Mouse (Mus musculus): ENCODE data around the gene Tmem176a. TPM values are rescaled to one million over a fixed set of nuclear protein-coding genes. Genes with fewer than 3 reads are reported as not detected.
A peak's percentile ranks its signal among the peaks of the same experiment; 100 is the strongest.
"Not testable (repeated sequence)": the region's sequence is repeated elsewhere in the genome, so short reads cannot be mapped to it uniquely, and the experiment has no call there.

Gene Tmem176a
- 10 to 100 TPM; 22.8 to 26.9 TPM for total RNA-seq (2021)

GRCm38 (mm10) chr6:48840371-48840969, at the start of gene Tmem176a:
Gene Tmem176a, plus strand, starts transcription at chr6:48840919.
- DNase-seq (ENCODE audit: extremely low spot score in 1 of 2, low spot score in 1 of 2) = peak in 1 of 2 experiments; percentile 14

GRCm38 (mm10) chr6:48801897-48802296, 38.8 kb upstream of the Tmem176a start:
- no peak for DNase-seq (ENCODE audit: extremely low spot score in 1 of 2, low spot score in 1 of 2)

DNA sequence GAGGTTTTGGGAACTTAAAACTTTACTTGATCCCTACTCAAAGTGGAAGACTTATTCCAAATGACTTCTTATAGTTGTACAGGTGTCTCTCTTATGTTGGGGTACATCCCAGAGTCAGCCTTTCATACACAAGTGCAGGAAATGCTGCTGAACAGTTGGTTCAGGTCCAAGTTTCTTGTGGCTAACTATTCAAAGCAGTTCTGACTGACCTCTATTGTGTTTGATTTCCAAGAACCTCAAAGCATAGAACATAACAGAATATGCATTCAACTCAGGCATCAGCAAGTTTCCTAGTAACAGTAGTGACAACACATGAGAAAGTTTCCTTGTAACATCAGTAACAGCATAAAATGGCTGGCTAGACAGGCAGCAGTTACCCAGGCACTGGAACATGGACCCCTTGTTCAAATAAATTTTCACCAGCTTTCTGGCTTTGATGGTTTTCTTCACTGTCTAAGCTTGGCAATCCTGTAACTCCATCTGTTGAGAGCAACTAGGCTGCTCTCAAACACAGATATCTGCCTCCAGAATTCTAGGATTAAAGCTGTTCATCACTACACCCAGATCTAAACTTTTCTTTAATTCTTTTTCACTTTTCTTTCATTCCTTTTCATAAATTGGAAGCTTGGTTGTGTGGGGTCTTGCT, 37.2 kb upstream of the Tmem176a start:
- no peak for DNase-seq (ENCODE audit: extremely low spot score in 1 of 2, low spot score in 1 of 2)

GRCm38 (mm10) chr6:48804346-48804745, 36.4 kb upstream of the Tmem176a start:
- no peak for DNase-seq (ENCODE audit: extremely low spot score in 1 of 2, low spot score in 1 of 2)

- DNase-seq (ENCODE audit: extremely low spot score in 1 of 2, low spot score in 1 of 2) = no peak
These were observed 34.0 kb upstream of the Tmem176a start for GRCm38 (mm10) chr6:48806746-48807145.

GRCm38 (mm10) chr6:48809494-48810219, 31.1 kb upstream of the Tmem176a start:
- no peak for DNase-seq (ENCODE audit: extremely low spot score in 1 of 2, low spot score in 1 of 2)

DNA sequence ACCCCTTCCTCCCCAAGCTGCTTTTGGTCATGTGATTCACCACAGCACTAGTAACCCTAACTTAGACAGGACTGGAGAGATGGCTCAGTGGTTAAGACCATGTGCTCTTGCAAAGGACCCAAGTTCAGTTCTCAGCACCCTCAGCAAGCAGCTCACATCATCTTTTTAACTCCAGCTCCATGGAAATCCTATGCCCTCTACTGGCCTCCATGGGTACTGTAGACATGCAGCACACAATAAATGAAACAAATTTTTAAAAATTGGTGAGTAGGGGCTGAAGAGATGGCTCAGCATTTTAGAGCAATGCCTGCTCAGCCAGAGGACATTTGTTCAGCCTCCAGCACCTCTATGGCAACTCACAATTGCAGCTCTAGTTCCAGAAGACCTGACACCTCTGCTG, 25.7 kb upstream of the Tmem176a start:
- DNase-seq (ENCODE audit: extremely low spot score in 1 of 2, low spot score in 1 of 2) = no peak

- peak in 1 of 2 experiments; percentile 76 for DNase-seq (ENCODE audit: extremely low spot score in 1 of 2, low spot score in 1 of 2)
These were observed 22.9 kb upstream of the Tmem176a start for GRCm38 (mm10) chr6:48817815-48818214.

- DNase-seq (ENCODE audit: extremely low spot score in 1 of 2, low spot score in 1 of 2) = not testable (repeated sequence)
These were observed 18.5 kb upstream of the Tmem176a start for GRCm38 (mm10) chr6:48821991-48822785.

GRCm38 (mm10) chr6:48825016-48825415, 15.7 kb upstream of the Tmem176a start:
- DNase-seq (ENCODE audit: extremely low spot score in 1 of 2, low spot score in 1 of 2) = no peak

DNA sequence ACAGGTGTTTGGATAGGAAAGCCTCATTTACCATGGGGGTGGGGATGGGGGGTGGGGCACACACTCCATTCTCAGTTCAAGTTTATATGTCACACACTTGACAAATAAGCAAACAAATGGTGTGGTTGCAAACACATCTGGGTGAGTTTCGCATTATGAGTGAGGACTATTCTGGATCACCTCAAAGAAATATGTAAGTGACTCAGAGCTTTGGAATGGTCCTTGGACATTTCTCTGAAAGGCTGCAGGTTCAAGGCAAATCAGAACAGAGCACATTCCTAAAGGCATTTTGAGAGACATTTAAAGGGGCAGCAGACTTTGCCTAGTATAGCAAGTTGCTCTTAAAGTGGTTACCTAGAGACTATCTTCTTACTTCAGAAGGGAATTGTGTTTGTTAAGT, 11.7 kb upstream of the Tmem176a start:
- no peak for DNase-seq (ENCODE audit: extremely low spot score in 1 of 2, low spot score in 1 of 2)

- no peak for DNase-seq (ENCODE audit: extremely low spot score in 1 of 2, low spot score in 1 of 2)
These were observed 11.1 kb upstream of the Tmem176a start for GRCm38 (mm10) chr6:48829651-48830050.

- DNase-seq (ENCODE audit: extremely low spot score in 1 of 2, low spot score in 1 of 2) = no peak
These were observed 10.5 kb upstream of the Tmem176a start for GRCm38 (mm10) chr6:48830241-48830640.

GRCm38 (mm10) chr6:48831141-48831540, 9.6 kb upstream of the Tmem176a start:
- no peak for DNase-seq (ENCODE audit: extremely low spot score in 1 of 2, low spot score in 1 of 2)

DNA sequence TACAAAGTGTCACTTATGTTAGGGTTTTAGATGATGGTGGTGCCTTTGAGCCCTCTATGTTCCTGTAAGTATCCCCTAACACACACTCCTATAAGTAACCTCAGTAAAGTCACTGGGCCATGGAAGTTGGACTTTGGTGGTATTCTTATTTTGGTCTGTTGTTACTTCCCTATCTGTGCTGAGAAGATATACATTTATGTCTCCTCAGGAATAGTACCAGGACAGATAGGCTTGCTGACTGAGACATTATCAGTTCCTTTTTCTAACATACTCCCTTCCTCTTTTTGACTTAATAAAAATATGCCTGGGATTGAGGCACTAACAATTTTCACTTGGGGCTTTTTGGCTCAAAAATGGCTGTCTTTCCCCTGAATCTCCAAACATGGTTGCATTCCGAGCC, 8.3 kb upstream of the Tmem176a start:
- no peak for DNase-seq (ENCODE audit: extremely low spot score in 1 of 2, low spot score in 1 of 2)

DNA sequence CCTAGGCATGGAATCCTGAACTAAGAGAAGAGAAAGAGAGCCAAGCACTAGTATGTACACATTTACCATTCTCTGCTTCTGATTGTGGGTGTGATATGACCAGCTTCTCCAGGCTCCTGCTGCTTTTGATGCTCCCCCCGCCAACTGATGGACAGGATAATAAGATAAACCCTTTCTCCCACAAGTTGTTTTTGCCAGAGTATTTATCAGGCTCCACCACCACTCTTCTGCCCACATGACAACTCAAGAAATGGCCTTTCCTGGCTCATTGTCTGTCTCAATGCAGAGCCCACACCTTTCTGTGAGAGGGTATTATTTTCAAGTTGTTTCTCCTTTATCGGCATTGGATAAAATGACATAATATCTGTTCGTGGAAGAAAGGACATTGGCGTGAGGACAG, 7.2 kb upstream of the Tmem176a start:
- DNase-seq (ENCODE audit: extremely low spot score in 1 of 2, low spot score in 1 of 2) = no peak

DNA sequence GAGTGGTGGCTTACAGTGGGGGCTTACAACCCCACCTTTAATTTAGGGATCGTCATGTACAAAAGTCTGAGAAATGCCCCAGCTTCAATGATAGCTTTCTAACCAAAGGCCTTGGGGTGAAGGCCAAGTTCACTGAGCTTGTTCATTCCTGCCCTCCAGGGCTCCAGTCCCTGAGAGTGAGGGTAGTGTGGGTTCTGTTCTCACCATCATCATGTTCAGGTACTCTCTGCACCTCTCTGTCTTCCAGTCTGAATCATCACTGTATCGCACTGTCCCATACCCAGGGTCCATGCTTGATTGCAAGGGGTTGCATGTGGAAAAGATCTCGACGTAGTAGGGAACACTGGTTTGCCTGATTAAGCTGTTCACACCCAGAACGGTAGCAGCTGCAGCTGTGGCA, 5.5 kb upstream of the Tmem176a start:
- no peak for DNase-seq (ENCODE audit: extremely low spot score in 1 of 2, low spot score in 1 of 2)

DNA sequence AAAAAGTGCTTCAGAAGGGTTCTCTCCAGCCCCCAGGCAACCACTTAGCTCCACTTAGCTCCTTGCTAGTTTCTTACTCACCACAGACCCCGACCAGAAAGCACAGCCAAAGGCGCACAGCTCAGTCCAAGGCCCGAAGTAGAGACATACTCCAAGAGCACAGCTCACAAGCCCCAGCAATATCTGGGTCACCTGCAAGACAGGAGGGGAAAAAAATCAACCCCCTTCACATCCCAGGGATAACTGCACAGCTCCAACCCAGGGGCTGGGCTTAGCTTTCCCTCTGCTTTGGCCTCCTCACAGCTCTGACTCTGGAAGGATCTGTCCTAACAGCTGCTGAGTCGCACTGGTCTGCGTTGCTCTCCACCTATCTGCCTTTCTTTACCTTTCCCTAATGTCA, 4.6 kb upstream of the Tmem176a start:
- no peak for DNase-seq (ENCODE audit: extremely low spot score in 1 of 2, low spot score in 1 of 2)

DNA sequence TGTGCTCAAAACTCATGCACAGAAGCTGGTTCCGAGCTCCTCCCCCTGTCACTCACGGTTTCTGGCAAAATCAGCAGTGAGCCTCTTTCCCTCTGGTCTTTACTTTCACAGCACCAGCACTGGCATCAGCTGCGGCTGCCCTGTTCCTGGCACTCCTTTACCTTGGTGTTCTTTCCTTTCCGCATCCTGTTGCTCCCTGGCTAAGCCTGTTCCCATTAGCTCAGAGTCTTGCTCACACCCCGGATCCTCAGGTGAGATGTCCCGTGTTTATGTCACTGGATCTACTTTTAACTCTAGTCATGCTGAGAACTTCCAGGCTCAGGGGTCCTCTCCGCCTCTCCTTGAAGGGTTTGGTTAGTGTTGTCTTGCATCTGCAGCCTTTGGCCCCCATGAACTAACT, 3.2 kb upstream of the Tmem176a start:
- no peak for DNase-seq (ENCODE audit: extremely low spot score in 1 of 2, low spot score in 1 of 2)

- DNase-seq (ENCODE audit: extremely low spot score in 1 of 2, low spot score in 1 of 2) = no peak
These were observed 2.2 kb upstream of the Tmem176a start for GRCm38 (mm10) chr6:48838321-48839080.

All from layer of hippocampus, postnatal 25 days (tissue).